Mouse (Mus musculus) liver, postnatal 0 days (tissue): ENCODE results near the gene Aatf. TPM values are rescaled to one million over a fixed set of nuclear protein-coding genes. Genes with fewer than 3 reads are reported as not detected.

ENCODE experiments used
- ATAC-seq: fragments of 200-750 bp; cut with Nextera tagmentation; 2 replicates; pipeline ENCODE4 v1.8.0; 2017; ENCODE audit warnings: mild to moderate bottlenecking, moderate library complexity
- DNase-seq: peaks from one replicate; pipeline ENCODE4 v3.0.0-alpha.2; 2016
- H3K27ac ChIP-seq: fragments of 300-500 bp; sonication (generic); 2 replicates; pipeline ENCODE4 v1.5.1; 2014; ENCODE audit warnings: antibody characterized with exemption, moderate library complexity, mild to moderate bottlenecking, low read depth
- H3K27me3 ChIP-seq: fragments of 300-500 bp; sonication (generic); 2 replicates; pipeline ENCODE4 v1.6.1; 2014; ENCODE audit warnings: low read length, control low read depth, mixed read lengths; ENCODE audit not compliant: insufficient read depth
- H3K36me3 ChIP-seq: fragments of 300-500 bp; sonication (generic); replicated peaks from 2 replicates; pipeline ENCODE4 v1.6.1; 2014; ENCODE audit warnings: mild to moderate bottlenecking, control low read depth, low read length, moderate library complexity, mixed read lengths; ENCODE audit not compliant: insufficient read depth
- H3K4me1 ChIP-seq: fragments of 300-500 bp; sonication (generic); 2 replicates; pipeline ENCODE4 v1.6.1; 2014; ENCODE audit warnings: antibody characterized with exemption, mild to moderate bottlenecking, control low read depth; ENCODE audit not compliant: insufficient read depth
- H3K4me2 ChIP-seq: fragments of 300-500 bp; sonication (generic); 2 replicates; pipeline ENCODE4 v1.6.1; 2014; ENCODE audit warnings: low read depth, mild to moderate bottlenecking, low read length, moderate library complexity, mixed read lengths
- H3K4me3 ChIP-seq: fragments of 300-500 bp; sonication (generic); 2 replicates; pipeline ENCODE4 v1.5.1; 2014; ENCODE audit warnings: low read depth, low read length
- H3K9ac ChIP-seq: fragments of 300-500 bp; sonication (generic); replicated peaks from 2 replicates; pipeline ENCODE4 v1.6.1; 2014; ENCODE audit warnings: mild to moderate bottlenecking, moderate library complexity
- H3K9me3 ChIP-seq: fragments of 300-500 bp; sonication (generic); 2 replicates; pipeline ENCODE4 v1.6.1; 2016; ENCODE audit warnings: mild to moderate bottlenecking, control low read depth, low read length, mixed read lengths
- CTCF ChIP-seq: sonication (generic); IDR thresholded peaks from 2 replicates; pipeline ENCODE4 v1.5.1; 2016; ENCODE audit warnings: antibody characterized with exemption, low read depth
- EP300 ChIP-seq: IDR thresholded peaks from 2 replicates; pipeline ENCODE4 v1.6.1; 2016; ENCODE audit warnings: antibody characterized with exemption, low read depth, mild to moderate bottlenecking
- WGBS: fragments of 180-500 bp; shearing (Covaris S2); extraction: QIAGEN DNeasy Blood & Tissue Kit; methylation state at CpG from one replicate; pipeline ENCODE4 v1.1.7; 2014; ENCODE audit not compliant: insufficient replicate concordance; 5-methylcytosine and 5-hydroxymethylcytosine counted together
- polyA plus RNA-seq: library from polyadenylated mRNA; unstranded; fragments of >200 nt; fragmentation: Nextera tagmentation; extraction: Ambion mirVana; gene quantifications from 2 replicates; pipeline ENCODE4 v1.2.1, GENCODE M21; 2015

The Aatf gene
- polyA plus RNA-seq, 1 experiment from 2014 or later, result 20.6 TPM

- peaks cover 9% of the 10 kb centered on the region for H3K4me1 ChIP-seq
- DNase-seq (no peak), ATAC-seq (no peak)
- no peaks in the 10 kb centered on the region for H3K9me3 ChIP-seq
- 56% methylated on average over 5 of the region's 5 CpGs for WGBS
- H3K4me2 ChIP-seq, result no peak overlapping the region
- H3K4me3 ChIP-seq, result no peak overlapping the region
- TF ChIP-seq EP300 (no peak), CTCF (no peak)
- no peak overlapping the region for H3K27ac ChIP-seq
- peaks cover 90% of the 10 kb centered on the region for H3K27me3 ChIP-seq
- no peak overlapping the region for H3K9ac ChIP-seq
- H3K36me3 ChIP-seq, result no peaks in the 10 kb centered on the region
Measured at GRCm38 (mm10) chr11:84518261-84518660, 4.9 kb upstream of the Aatf start.

- H3K36me3 ChIP-seq, result no peaks in the 10 kb centered on the region
- no peak overlapping the region for H3K4me3 ChIP-seq
- no peaks in the 10 kb centered on the region for H3K9me3 ChIP-seq
- no peak overlapping the region for H3K9ac ChIP-seq
- 31% methylated on average over 2 of the region's 2 CpGs for WGBS
- H3K4me2 ChIP-seq, result no peak overlapping the region
- ATAC-seq (no peak), DNase-seq (no peak)
- TF ChIP-seq EP300 (no peak), CTCF (no peak)
- peaks cover 15% of the 10 kb centered on the region for H3K4me1 ChIP-seq
- no peak overlapping the region for H3K27ac ChIP-seq
- H3K27me3 ChIP-seq, result peaks cover 82% of the 10 kb centered on the region
Measured at GRCm38 (mm10) chr11:84517431-84517830, 4.1 kb upstream of the Aatf start.

GRCm38 (mm10) chr11:84516501-84517240 lies 3.3 kb upstream of the Aatf start:
- Histone ChIP-seq H3K4me1 (peaks cover 15% of the 10 kb centered on the region), H3K27ac (no peak overlapping the region), H3K9ac (no peak overlapping the region), H3K27me3 (peaks cover 74% of the 10 kb centered on the region), H3K36me3 (no peaks in the 10 kb centered on the region), H3K9me3 (no peaks in the 10 kb centered on the region), H3K4me3 (no peak overlapping the region), H3K4me2 (no peak overlapping the region)
- TF ChIP-seq CTCF (no peak), EP300 (no peak)
- WGBS, result 11% methylated on average over 14 of the region's 14 CpGs
- ATAC-seq, result no peak
- DNase-seq, result no peak

- H3K9ac ChIP-seq, result peak overlapping the region; percentile 79
- no peak for ATAC-seq
- DNase-seq, result no peak
- H3K27me3 ChIP-seq, result peaks cover 31% of the 10 kb centered on the region
- H3K4me1 ChIP-seq, result peaks cover 15% of the 10 kb centered on the region
- peak overlapping the region; percentile 85; the same call in 1 of the 2 replicates for H3K4me3 ChIP-seq
- WGBS, result 83% methylated on average over 1 of the region's 1 CpGs
- TF ChIP-seq CTCF, result no peak
- TF ChIP-seq EP300, result no peak
- H3K27ac ChIP-seq, result no peak overlapping the region
- H3K9me3 ChIP-seq, result no peaks in the 10 kb centered on the region
- peak overlapping the region; percentile 96 for H3K4me2 ChIP-seq
- H3K36me3 ChIP-seq, result peaks cover 16% of the 10 kb centered on the region
Measured at GRCm38 (mm10) chr11:84512031-84512430, 1.3 kb downstream of the Aatf start.

- Histone ChIP-seq H3K27ac (no peak overlapping the region), H3K4me3 (no peak overlapping the region), H3K36me3 (peaks cover 19% of the 10 kb centered on the region), H3K9me3 (peaks cover 5% of the 10 kb centered on the region; the same call in 1 of the 2 replicates), H3K4me2 (no peak overlapping the region), H3K9ac (no peak overlapping the region), H3K4me1 (no peaks in the 10 kb centered on the region), H3K27me3 (no peaks in the 10 kb centered on the region)
- ATAC-seq (no peak), DNase-seq (no peak)
- no peak for TF ChIP-seq EP300
- TF ChIP-seq CTCF, result peak; percentile 35; the same call in 1 of the 2 replicates
- 94% methylated on average over 1 of the region's 1 CpGs for WGBS
Measured at GRCm38 (mm10) chr11:84504296-84504695, 9.0 kb downstream of the Aatf start.

- ATAC-seq (no peak), DNase-seq (no peak)
- Histone ChIP-seq H3K9me3 (no peaks in the 10 kb centered on the region), H3K4me3 (no peak overlapping the region), H3K4me1 (no peaks in the 10 kb centered on the region), H3K27ac (no peak overlapping the region), H3K27me3 (no peaks in the 10 kb centered on the region), H3K9ac (no peak overlapping the region), H3K4me2 (no peak overlapping the region), H3K36me3 (peaks cover 6% of the 10 kb centered on the region; the same call in 1 of the 2 replicates)
- TF ChIP-seq EP300, result no peak
- TF ChIP-seq CTCF, result peak; percentile 47; the same call in 1 of the 2 replicates
- 77% methylated on average over 2 of the region's 2 CpGs for WGBS
Measured at GRCm38 (mm10) chr11:84497944-84498343, 15.4 kb downstream of the Aatf start.
